Mouse (Mus musculus): ENCODE measurements at regions not wholly inside any gene's neighbourhood (a gene's known extent, or its start where the extent isn't known, plus 50 kb on each side); places are given as distances from the start of the nearest gene placed in this dataset.

DNA sequence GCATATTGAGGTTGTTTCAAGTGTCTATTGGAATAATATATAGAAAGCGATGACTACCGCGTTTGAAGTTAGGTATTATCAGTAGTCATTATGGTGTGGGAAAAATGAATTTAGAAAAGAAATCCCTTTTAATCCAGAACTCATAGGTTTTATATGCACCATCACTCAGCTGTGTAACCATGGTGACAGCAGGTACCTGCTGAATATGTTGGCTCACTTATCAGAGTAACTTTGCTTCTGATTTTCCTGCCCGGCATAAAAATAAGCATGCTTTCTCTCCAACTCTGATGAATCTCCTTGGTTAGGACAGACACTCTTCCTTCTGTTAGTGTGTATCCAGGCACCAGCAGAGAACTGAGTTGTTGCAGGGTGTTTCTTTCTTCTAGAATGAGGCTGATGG lies 281.5 kb downstream of the Rfpl4b start:
- in situ Hi-C loops (cut with MboI; ENCODE audit: low sequenced_read_pairs): no loop called here

DNA sequence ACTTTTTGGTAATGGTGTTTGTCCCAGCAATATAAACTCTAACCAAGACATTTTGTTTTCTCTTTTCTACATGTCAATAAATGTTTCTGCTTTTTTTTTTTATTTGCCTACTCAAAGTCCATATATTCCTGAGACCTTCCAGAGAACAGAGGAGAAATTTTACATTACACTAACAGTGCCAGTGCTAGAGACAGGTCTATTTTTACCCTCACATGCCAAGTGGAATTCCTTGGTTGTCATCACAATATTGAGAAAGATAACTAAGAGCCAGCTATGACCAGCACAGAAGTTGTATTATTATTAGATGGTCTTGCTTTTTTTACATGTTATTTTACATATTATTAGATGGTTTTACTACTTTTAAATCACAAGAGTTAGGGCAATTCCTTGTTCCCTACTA lies 282.8 kb downstream of the Rfpl4b start:
- in situ Hi-C loops (cut with MboI; ENCODE audit: low sequenced_read_pairs): no loop called here

DNA sequence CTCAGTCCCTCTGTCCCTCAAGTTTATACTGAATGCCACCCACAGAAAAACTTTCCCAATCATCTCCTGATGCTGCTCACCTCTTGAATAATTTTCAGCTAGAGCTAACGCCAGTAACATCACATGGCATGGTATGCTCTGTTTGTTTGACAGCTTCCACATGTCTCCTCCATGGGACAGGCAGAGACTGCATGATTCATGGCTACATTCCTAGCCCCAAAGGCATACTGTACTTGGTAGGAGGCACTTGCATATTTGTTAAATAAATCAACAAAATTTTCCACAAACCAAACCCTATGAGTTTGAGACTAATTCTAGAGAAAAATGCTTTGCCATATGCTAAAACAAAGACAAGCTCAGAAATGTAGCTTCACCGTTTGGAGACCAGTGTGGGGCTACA lies 304.9 kb downstream of the Rfpl4b start:
- in situ Hi-C loops (cut with MboI; ENCODE audit: low sequenced_read_pairs): no loop called here

Measured in CH12F3 (cell line).